Mouse (Mus musculus) embryonic facial prominence, embryonic 13.5 days (tissue): ENCODE measurements around the gene Crybb1. TPM values are rescaled to one million over a fixed set of nuclear protein-coding genes. Genes with fewer than 3 reads are reported as not detected.

Experiments
- ATAC-seq: fragments of 200-750 bp; cut with Nextera tagmentation; 2 replicates; pipeline ENCODE4 v1.8.0; 2017; ENCODE audit warnings: low read depth; ENCODE audit not compliant: insufficient number of reproducible peaks, insufficient read depth, low FRiP score, low TSS enrichment
- H3K27ac ChIP-seq: fragments of 300-500 bp; sonication (generic); 2 replicates; pipeline ENCODE4 v1.5.1; 2015; ENCODE audit warnings: moderate library complexity, mild to moderate bottlenecking, inconsistent platforms
- H3K27me3 ChIP-seq: fragments of 300-500 bp; sonication (generic); 2 replicates; pipeline ENCODE4 v1.6.1; 2015; ENCODE audit warnings: mild to moderate bottlenecking, inconsistent platforms
- H3K36me3 ChIP-seq: fragments of 300-500 bp; sonication (generic); 2 replicates; pipeline ENCODE4 v1.6.1; 2015; ENCODE audit warnings: mild to moderate bottlenecking, inconsistent platforms
- H3K4me1 ChIP-seq: fragments of 300-500 bp; sonication (generic); 2 replicates; pipeline ENCODE4 v1.6.1; 2015; ENCODE audit warnings: inconsistent platforms
- H3K4me2 ChIP-seq: fragments of 300-500 bp; sonication (generic); 2 replicates; pipeline ENCODE4 v1.6.1; 2015; ENCODE audit warnings: moderate library complexity, mild to moderate bottlenecking, inconsistent platforms
- H3K4me3 ChIP-seq: fragments of 300-500 bp; sonication (generic); 2 replicates; pipeline ENCODE4 v1.5.1; 2015; ENCODE audit warnings: mild to moderate bottlenecking, inconsistent platforms
- H3K9ac ChIP-seq: fragments of 300-500 bp; sonication (generic); 2 replicates; pipeline ENCODE4 v1.6.1; 2015; ENCODE audit warnings: mild to moderate bottlenecking, inconsistent platforms
- H3K9me3 ChIP-seq: fragments of 300-500 bp; sonication (generic); 2 replicates; pipeline ENCODE4 v1.6.1; 2016; ENCODE audit warnings: inconsistent platforms
- WGBS: fragments of 180-500 bp; shearing (Covaris S2); methylation state at CpG from one replicate; pipeline ENCODE4 v1.1.7; 2015; ENCODE audit warnings: mixed read lengths; 5-methylcytosine and 5-hydroxymethylcytosine counted together
- polyA plus RNA-seq: library from polyadenylated mRNA; unstranded; fragments of >200 nt; fragmentation: Nextera tagmentation; extraction: Ambion mirVana; gene quantifications from 2 replicates; pipeline ENCODE4 v1.2.1, GENCODE M21; 2015

Gene Crybb1
- polyA plus RNA-seq, 1 experiment from 2014 or later: 1.3 TPM

DNA sequence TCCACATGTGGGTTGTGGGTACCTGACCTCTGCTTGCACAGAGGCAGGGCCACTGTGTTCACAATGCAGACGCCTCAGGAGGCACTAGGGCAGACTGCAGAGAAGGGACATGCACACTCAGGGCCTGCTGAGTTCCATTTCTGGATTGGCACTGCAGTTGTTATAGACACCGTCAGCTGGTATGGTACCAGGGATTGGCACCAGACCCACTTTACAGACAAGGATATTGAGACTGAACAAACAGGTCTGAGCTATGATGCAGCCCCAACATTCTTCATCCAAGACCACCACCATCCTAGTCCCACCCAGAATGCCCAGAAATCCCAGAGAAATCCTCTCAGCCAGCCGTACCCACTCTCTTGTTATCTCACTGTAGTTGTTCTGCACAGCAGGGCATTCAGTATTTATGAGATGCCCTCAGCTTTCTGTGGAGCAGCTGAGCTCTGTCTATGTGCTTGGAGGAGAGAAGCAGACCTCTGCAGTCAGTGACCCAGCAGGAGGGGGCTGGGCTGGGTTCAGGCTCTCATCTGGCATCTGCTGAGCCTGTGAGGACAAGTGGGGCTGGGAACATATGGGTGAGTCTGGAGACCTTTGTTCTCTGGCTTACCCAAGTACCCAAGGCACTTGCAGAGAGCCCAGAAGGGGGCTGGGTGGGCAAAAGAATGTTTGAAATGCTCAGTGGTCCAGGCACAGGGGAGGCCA, 16.7 kb upstream of the Crybb1 start:
- Histone ChIP-seq H3K36me3 (no peaks in the 10 kb centered on the region), H3K27me3 (peaks cover 42% of the 10 kb centered on the region), H3K4me1 (peaks cover 14% of the 10 kb centered on the region), H3K4me2 (no peak overlapping the region), H3K4me3 (no peak overlapping the region), H3K9me3 (no peaks in the 10 kb centered on the region; the same call in 1 of the 2 replicates), H3K9ac (no peak overlapping the region), H3K27ac (no peak overlapping the region)
- WGBS: 77% methylated on average over 3 of the region's 3 CpGs
- no peak for ATAC-seq

- Histone ChIP-seq H3K9me3 (no peaks in the 10 kb centered on the region; the same call in 1 of the 2 replicates), H3K27ac (no peak overlapping the region), H3K36me3 (no peaks in the 10 kb centered on the region), H3K27me3 (peaks cover 37% of the 10 kb centered on the region), H3K4me2 (peak overlapping the region; percentile 48), H3K4me3 (peak overlapping the region; percentile 15; the same call in 1 of the 2 replicates), H3K4me1 (peaks cover 22% of the 10 kb centered on the region), H3K9ac (no peak overlapping the region)
- 2% methylated on average over 10 of the region's 10 CpGs for WGBS
- ATAC-seq: peak; percentile 16; the same call in 1 of the 2 replicates
These were observed 14.9 kb upstream of the Crybb1 start for GRCm38 (mm10) chr5:112240761-112241160.

- H3K4me3 ChIP-seq: no peak overlapping the region
- WGBS: 74% methylated on average over 2 of the region's 2 CpGs
- H3K9ac ChIP-seq: peak overlapping the region; percentile 40; the same call in 1 of the 2 replicates
- no peak for ATAC-seq
- peaks cover 34% of the 10 kb centered on the region for H3K27me3 ChIP-seq
- H3K27ac ChIP-seq: no peak overlapping the region
- peaks cover 22% of the 10 kb centered on the region for H3K4me1 ChIP-seq
- H3K9me3 ChIP-seq: no peaks in the 10 kb centered on the region
- no peak overlapping the region for H3K4me2 ChIP-seq
- no peaks in the 10 kb centered on the region for H3K36me3 ChIP-seq
These were observed 13.8 kb upstream of the Crybb1 start for GRCm38 (mm10) chr5:112241849-112242248.

DNA sequence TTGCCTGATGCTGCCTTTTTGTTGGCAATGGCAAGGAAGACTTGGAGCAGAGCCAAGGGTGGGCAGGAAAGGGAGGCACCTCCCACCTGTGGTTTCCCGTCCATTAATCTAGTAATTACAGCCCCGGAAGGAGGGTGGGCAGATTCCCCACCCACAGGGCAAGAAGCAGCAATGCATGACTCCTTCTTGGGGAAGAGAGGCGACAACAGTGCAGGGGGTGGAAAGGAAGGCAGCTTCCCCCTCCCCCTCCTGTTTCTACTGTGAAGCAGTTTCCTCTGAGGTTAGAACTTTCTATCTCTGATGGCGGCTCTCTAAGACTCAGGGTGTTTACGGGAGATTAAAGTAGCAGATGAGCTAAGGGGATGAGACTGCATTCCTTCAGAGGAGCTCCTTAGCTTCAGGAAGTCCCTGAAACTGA, 13.2 kb upstream of the Crybb1 start:
- no peak overlapping the region for H3K27ac ChIP-seq
- no peaks in the 10 kb centered on the region for H3K36me3 ChIP-seq
- no peaks in the 10 kb centered on the region for H3K9me3 ChIP-seq
- H3K4me2 ChIP-seq: no peak overlapping the region
- peaks cover 20% of the 10 kb centered on the region for H3K4me1 ChIP-seq
- H3K9ac ChIP-seq: peak overlapping the region; percentile 40; the same call in 1 of the 2 replicates
- peaks cover 34% of the 10 kb centered on the region for H3K27me3 ChIP-seq
- H3K4me3 ChIP-seq: no peak overlapping the region
- ATAC-seq: no peak
- WGBS: 47% methylated on average over 5 of the region's 5 CpGs

DNA sequence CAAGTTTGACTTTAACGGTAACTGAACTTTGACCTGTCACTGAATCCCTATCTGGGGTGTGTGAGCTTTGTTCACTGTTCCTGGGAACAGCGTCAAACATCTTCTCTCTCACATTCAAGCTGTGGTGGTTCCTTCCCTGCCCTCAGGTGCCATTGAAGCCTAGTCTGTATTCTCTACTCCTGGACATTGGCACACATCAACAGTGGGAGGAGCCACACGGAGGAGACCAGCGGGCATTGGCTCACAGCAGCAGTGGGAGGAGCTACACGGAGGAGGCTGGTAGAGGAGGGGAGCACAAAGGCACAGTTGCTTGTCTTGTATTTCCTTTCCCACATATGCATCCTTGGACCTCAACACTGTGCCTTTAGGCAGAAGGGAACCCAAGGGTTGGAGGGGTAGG, 12.6 kb upstream of the Crybb1 start:
- H3K4me1 ChIP-seq: peaks cover 17% of the 10 kb centered on the region
- 53% methylated on average over 5 of the region's 5 CpGs for WGBS
- no peak for ATAC-seq

GRCm38 (mm10) chr5:112243539-112244274, 11.9 kb upstream of the Crybb1 start:
- no peaks in the 10 kb centered on the region for H3K36me3 ChIP-seq
- H3K27ac ChIP-seq: no peak overlapping the region
- H3K4me1 ChIP-seq: peaks cover 17% of the 10 kb centered on the region
- H3K9me3 ChIP-seq: no peaks in the 10 kb centered on the region
- no peak overlapping the region for H3K9ac ChIP-seq
- WGBS: 54% methylated on average over 10 of the region's 10 CpGs
- no peak for ATAC-seq
- H3K4me3 ChIP-seq: no peak overlapping the region
- H3K4me2 ChIP-seq: no peak overlapping the region
- peaks cover 26% of the 10 kb centered on the region for H3K27me3 ChIP-seq

More for the DNA sequence above, 12.6 kb upstream of the Crybb1 start:
- Histone ChIP-seq H3K4me3 (no peak overlapping the region), H3K27ac (no peak overlapping the region), H3K9ac (no peak overlapping the region), H3K4me2 (no peak overlapping the region), H3K27me3 (peaks cover 29% of the 10 kb centered on the region), H3K36me3 (no peaks in the 10 kb centered on the region), H3K9me3 (no peaks in the 10 kb centered on the region)

DNA sequence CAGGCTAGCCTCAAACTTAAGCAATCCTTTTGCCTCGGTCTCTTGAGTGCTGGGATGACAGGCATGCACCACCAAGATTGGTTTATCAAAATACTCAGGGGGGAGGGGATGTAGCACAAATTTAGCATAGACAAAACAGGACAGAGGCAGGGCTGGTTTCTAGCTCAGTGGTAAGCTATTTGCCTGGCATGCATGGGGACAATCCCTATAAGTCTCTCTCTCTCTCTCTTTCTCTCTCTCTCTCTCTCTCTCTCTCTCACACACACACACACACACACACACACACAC, 11.4 kb upstream of the Crybb1 start:
- Histone ChIP-seq H3K4me2 (no peak overlapping the region), H3K36me3 (no peaks in the 10 kb centered on the region), H3K27ac (no peak overlapping the region), H3K4me3 (no peak overlapping the region), H3K9me3 (no peaks in the 10 kb centered on the region), H3K27me3 (peaks cover 21% of the 10 kb centered on the region), H3K9ac (no peak overlapping the region), H3K4me1 (peaks cover 17% of the 10 kb centered on the region)
- 55% methylated on average over 1 of the region's 1 CpGs for WGBS
- ATAC-seq: no peak

GRCm38 (mm10) chr5:112244890-112245615, 10.6 kb upstream of the Crybb1 start:
- H3K9ac ChIP-seq: no peak overlapping the region
- ATAC-seq: no peak
- peaks cover 17% of the 10 kb centered on the region for H3K4me1 ChIP-seq
- H3K9me3 ChIP-seq: no peaks in the 10 kb centered on the region
- no peak overlapping the region for H3K27ac ChIP-seq
- no peaks in the 10 kb centered on the region for H3K36me3 ChIP-seq
- no peak overlapping the region for H3K4me3 ChIP-seq
- peaks cover 18% of the 10 kb centered on the region for H3K27me3 ChIP-seq
- no peak overlapping the region for H3K4me2 ChIP-seq
- WGBS: 45% methylated on average over 8 of the region's 8 CpGs

DNA sequence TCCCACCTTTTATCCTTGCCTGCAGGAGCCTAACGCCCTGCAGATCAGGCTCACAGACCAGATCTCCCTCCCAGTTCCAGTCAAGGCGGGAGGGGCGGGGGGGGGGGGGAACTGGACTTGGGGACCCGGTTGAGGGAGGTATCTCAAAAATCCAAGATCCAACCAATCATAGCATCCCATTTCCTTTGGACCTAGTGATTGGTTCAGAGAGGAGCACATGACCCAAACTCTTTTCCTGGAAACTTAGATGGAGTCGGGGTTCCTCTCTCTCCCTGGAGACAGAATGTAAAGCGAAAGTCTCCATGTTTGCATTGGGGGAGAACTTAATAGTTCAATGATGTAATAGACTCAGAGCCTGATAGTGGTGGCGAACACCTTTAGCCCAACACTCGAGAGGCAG, 8.2 kb upstream of the Crybb1 start:
- H3K4me2 ChIP-seq: no peak overlapping the region
- no peak overlapping the region for H3K9ac ChIP-seq
- H3K9me3 ChIP-seq: no peaks in the 10 kb centered on the region
- H3K4me1 ChIP-seq: peaks cover 12% of the 10 kb centered on the region
- no peak overlapping the region for H3K4me3 ChIP-seq
- no peak for ATAC-seq
- 41% methylated on average over 8 of the region's 8 CpGs for WGBS
- no peak overlapping the region for H3K27ac ChIP-seq
- no peaks in the 10 kb centered on the region for H3K36me3 ChIP-seq
- H3K27me3 ChIP-seq: peaks cover 15% of the 10 kb centered on the region

- no peaks in the 10 kb centered on the region for H3K9me3 ChIP-seq
- peaks cover 9% of the 10 kb centered on the region for H3K4me1 ChIP-seq
- no peak overlapping the region for H3K4me3 ChIP-seq
- H3K27me3 ChIP-seq: peaks cover 15% of the 10 kb centered on the region
- H3K4me2 ChIP-seq: no peak overlapping the region
- ATAC-seq: no peak
- H3K9ac ChIP-seq: no peak overlapping the region
- no peak overlapping the region for H3K27ac ChIP-seq
- H3K36me3 ChIP-seq: no peaks in the 10 kb centered on the region
- WGBS: 81% methylated on average over 11 of the region's 11 CpGs
These were observed 6.5 kb upstream of the Crybb1 start for GRCm38 (mm10) chr5:112249106-112249505.

GRCm38 (mm10) chr5:112252400-112252799, 3.2 kb upstream of the Crybb1 start, which contains the start of gene Cryba4:
TSS of gene Cryba4 (minus strand) at chr5:112252518.
- ATAC-seq: no peak
- no peak within 1 kb of the TSS for H3K27ac ChIP-seq
- no peaks in the 10 kb centered on the region for H3K9me3 ChIP-seq
- H3K9ac ChIP-seq: no peak within 1 kb of the TSS
- H3K4me3 ChIP-seq: no peak within 1 kb of the TSS
- no peaks in the 10 kb centered on the region for H3K36me3 ChIP-seq
- WGBS: 72% methylated on average over 2 of the region's 2 CpGs
- peaks cover 7% of the 10 kb centered on the region; the same call in 1 of the 2 replicates for H3K27me3 ChIP-seq
- peaks cover 25% of the 10 kb centered on the region for H3K4me1 ChIP-seq
- H3K4me2 ChIP-seq: no peak within 1 kb of the TSS
